Mouse (Mus musculus): ENCODE measurements around the gene Spag16. TPM values are rescaled to one million over a fixed set of nuclear protein-coding genes. Genes with fewer than 3 reads are reported as not detected.

Gene Spag16
- polyA plus RNA-seq, 1 experiment from 2014 or later, result 1.2 TPM

GRCm38 (mm10) chr1:70700270-70700669, 873.5 kb downstream of the Spag16 start:
- Histone ChIP-seq H3K4me1 (ENCODE audit: control insufficient read depth, insufficient read depth, low read length) (no peaks in the 10 kb centered on the region), H3K9me3 (replicated peaks; ENCODE audit: control insufficient read depth, low read length) (no peaks in the 10 kb centered on the region), H3K27me3 (ENCODE audit: control insufficient read depth, insufficient read depth, low read length) (no peaks in the 10 kb centered on the region), H3K36me3 (ENCODE audit: control insufficient read depth, insufficient read depth, low read length) (no peaks in the 10 kb centered on the region), H3K27ac (ENCODE audit: low read depth, low read length) (no peak overlapping the region), H3K4me3 (ENCODE audit: low read depth, low read length) (no peak overlapping the region), H3K4me2 (no peak overlapping the region), H3K9ac (ENCODE audit: low read depth, low read length) (no peak overlapping the region)
- ATAC-seq (replicated peaks; ENCODE audit: insufficient number of reproducible peaks, low FRiP score, low TSS enrichment), result no peak
- 61% methylated on average over 5 of the region's 5 CpGs for WGBS (ENCODE audit: insufficient replicate concordance)

- H3K9ac ChIP-seq (ENCODE audit: low read depth, low read length), result no peak overlapping the region
- H3K27me3 ChIP-seq (ENCODE audit: control insufficient read depth, insufficient read depth, low read length), result no peaks in the 10 kb centered on the region
- no peaks in the 10 kb centered on the region for H3K4me1 ChIP-seq (ENCODE audit: control insufficient read depth, insufficient read depth, low read length)
- no peaks in the 10 kb centered on the region for H3K36me3 ChIP-seq (ENCODE audit: control insufficient read depth, insufficient read depth, low read length)
- WGBS (ENCODE audit: insufficient replicate concordance), result 45% methylated on average over 3 of the region's 3 CpGs
- no peaks in the 10 kb centered on the region for H3K9me3 ChIP-seq (replicated peaks; ENCODE audit: control insufficient read depth, low read length)
- no peak overlapping the region for H3K4me2 ChIP-seq
- no peak overlapping the region for H3K27ac ChIP-seq (ENCODE audit: low read depth, low read length)
- no peak for ATAC-seq (replicated peaks; ENCODE audit: insufficient number of reproducible peaks, low FRiP score, low TSS enrichment)
- H3K4me3 ChIP-seq (ENCODE audit: low read depth, low read length), result no peak overlapping the region
Observed at GRCm38 (mm10) chr1:70703934-70704333, 877.2 kb downstream of the Spag16 start.

GRCm38 (mm10) chr1:70705821-70706220, 879.1 kb downstream of the Spag16 start:
- no peak overlapping the region for H3K4me2 ChIP-seq
- no peak overlapping the region for H3K27ac ChIP-seq (ENCODE audit: low read depth, low read length)
- no peak for ATAC-seq (replicated peaks; ENCODE audit: insufficient number of reproducible peaks, low FRiP score, low TSS enrichment)
- no peaks in the 10 kb centered on the region for H3K4me1 ChIP-seq (ENCODE audit: control insufficient read depth, insufficient read depth, low read length)
- WGBS (ENCODE audit: insufficient replicate concordance), result 72% methylated on average over 3 of the region's 3 CpGs
- no peaks in the 10 kb centered on the region for H3K36me3 ChIP-seq (ENCODE audit: control insufficient read depth, insufficient read depth, low read length)
- no peak overlapping the region for H3K9ac ChIP-seq (ENCODE audit: low read depth, low read length)
- H3K4me3 ChIP-seq (ENCODE audit: low read depth, low read length), result no peak overlapping the region
- H3K27me3 ChIP-seq (ENCODE audit: control insufficient read depth, insufficient read depth, low read length), result no peaks in the 10 kb centered on the region
- no peaks in the 10 kb centered on the region for H3K9me3 ChIP-seq (replicated peaks; ENCODE audit: control insufficient read depth, low read length)

- 58% methylated on average over 5 of the region's 5 CpGs for WGBS (ENCODE audit: insufficient replicate concordance)
- Histone ChIP-seq H3K27ac (ENCODE audit: low read depth, low read length) (no peak overlapping the region), H3K9me3 (replicated peaks; ENCODE audit: control insufficient read depth, low read length) (no peaks in the 10 kb centered on the region), H3K4me1 (ENCODE audit: control insufficient read depth, insufficient read depth, low read length) (no peaks in the 10 kb centered on the region), H3K4me3 (ENCODE audit: low read depth, low read length) (no peak overlapping the region), H3K4me2 (no peak overlapping the region), H3K27me3 (ENCODE audit: control insufficient read depth, insufficient read depth, low read length) (no peaks in the 10 kb centered on the region), H3K9ac (ENCODE audit: low read depth, low read length) (no peak overlapping the region), H3K36me3 (ENCODE audit: control insufficient read depth, insufficient read depth, low read length) (no peaks in the 10 kb centered on the region)
- ATAC-seq (replicated peaks; ENCODE audit: insufficient number of reproducible peaks, low FRiP score, low TSS enrichment), result no peak
Observed at GRCm38 (mm10) chr1:70725045-70725444, 898.3 kb downstream of the Spag16 start.

- 9% methylated on average over 13 of the region's 13 CpGs for WGBS (ENCODE audit: insufficient replicate concordance)
- Histone ChIP-seq H3K4me2 (no peak within 1 kb of the TSS), H3K36me3 (ENCODE audit: control insufficient read depth, insufficient read depth, low read length) (no peaks in the 10 kb centered on the region), H3K27ac (ENCODE audit: low read depth, low read length) (no peak within 1 kb of the TSS), H3K4me3 (ENCODE audit: low read depth, low read length) (no peak within 1 kb of the TSS), H3K27me3 (ENCODE audit: control insufficient read depth, insufficient read depth, low read length) (no peaks in the 10 kb centered on the region), H3K4me1 (ENCODE audit: control insufficient read depth, insufficient read depth, low read length) (no peaks in the 10 kb centered on the region), H3K9me3 (replicated peaks; ENCODE audit: control insufficient read depth, low read length) (no peaks in the 10 kb centered on the region), H3K9ac (ENCODE audit: low read depth, low read length) (no peak within 1 kb of the TSS)
- no peak for ATAC-seq (replicated peaks; ENCODE audit: insufficient number of reproducible peaks, low FRiP score, low TSS enrichment)
Observed at GRCm38 (mm10) chr1:70725655-70726066, 898.9 kb downstream of the Spag16 start, which contains the start of gene Vwc2l. Vwc2l (plus strand) TSS chr1:70725715.

Other genes starting within 250 kb of the Spag16 start
- 3.1 and 3.5 TPM in 2 replicates for gene Ikzf2, start 139.7 kb upstream of the Spag16 start, polyA plus RNA-seq (2014; fragmentation: Nextera tagmentation; extraction: Ambion mirVana)